Mouse (Mus musculus): ENCODE measurements at regions not wholly inside any gene's neighbourhood (a gene's known extent, or its start where the extent isn't known, plus 50 kb on each side); places are given as distances from the start of the nearest gene placed in this dataset.

- no peak for DNase-seq (ENCODE audit: low spot score)
- peak overlapping the region; percentile 64; the same call in 1 of the 2 replicates for H3K27ac ChIP-seq
- no peaks in the 10 kb centered on the region for H3K9me3 ChIP-seq (replicated peaks)
- no peaks in the 10 kb centered on the region for H3K36me3 ChIP-seq
- peaks cover 12% of the 10 kb centered on the region; the same call in 1 of the 2 replicates for H3K4me1 ChIP-seq
- no peaks in the 10 kb centered on the region for H3K27me3 ChIP-seq (ENCODE audit: low read depth, poor library complexity, severe bottlenecking)
- WGBS = 74% methylated on average over 7 of the region's 7 CpGs
- H3K4me3 ChIP-seq = no peak overlapping the region
These were observed 91.3 kb upstream of the Ddit4l start for GRCm38 (mm10) chr3:137529961-137530609.

GRCm38 (mm10) chr3:137541666-137542065 is 79.7 kb upstream of the Ddit4l start:
- Histone ChIP-seq H3K27ac (no peak overlapping the region), H3K4me3 (no peak overlapping the region), H3K9me3 (replicated peaks) (no peaks in the 10 kb centered on the region), H3K36me3 (no peaks in the 10 kb centered on the region), H3K4me1 (no peaks in the 10 kb centered on the region; the same call in none of the 2 replicates), H3K27me3 (ENCODE audit: low read depth, poor library complexity, severe bottlenecking) (0 out of 2 replicates have a peak, but pooled peaks cover under 1% of the 10 kb centered on the region)
- WGBS = 84% methylated on average over 3 of the region's 3 CpGs
- DNase-seq (ENCODE audit: low spot score) = no peak

- no peak for DNase-seq (ENCODE audit: low spot score)
- 0 out of 2 replicates have a peak, but pooled peaks cover 3% of the 10 kb centered on the region for H3K27me3 ChIP-seq (ENCODE audit: low read depth, poor library complexity, severe bottlenecking)
- 79% methylated on average over 1 of the region's 1 CpGs for WGBS
These were observed 79.1 kb upstream of the Ddit4l start for GRCm38 (mm10) chr3:137542343-137542742.

GRCm38 (mm10) chr3:137547414-137547877 is 74.0 kb upstream of the Ddit4l start:
- Histone ChIP-seq H3K4me3 (peak overlapping the region; percentile 42), H3K27ac (peak overlapping the region; percentile 64), H3K36me3 (no peaks in the 10 kb centered on the region), H3K27me3 (ENCODE audit: low read depth, poor library complexity, severe bottlenecking) (peaks cover 24% of the 10 kb centered on the region), H3K4me1 (peaks cover 16% of the 10 kb centered on the region), H3K9me3 (replicated peaks) (no peaks in the 10 kb centered on the region)
- DNase-seq (ENCODE audit: low spot score) = peak; percentile 66
- WGBS = 5% methylated on average over 12 of the region's 12 CpGs

More at GRCm38 (mm10) chr3:137542343-137542742, 79.1 kb upstream of the Ddit4l start:
- Histone ChIP-seq H3K27ac (no peak overlapping the region), H3K4me1 (peaks cover 4% of the 10 kb centered on the region), H3K36me3 (no peaks in the 10 kb centered on the region), H3K4me3 (no peak overlapping the region), H3K9me3 (replicated peaks) (no peaks in the 10 kb centered on the region)

GRCm38 (mm10) chr3:137547938-137548337 is 73.5 kb upstream of the Ddit4l start:
- H3K9me3 ChIP-seq (replicated peaks) = no peaks in the 10 kb centered on the region
- H3K27me3 ChIP-seq (ENCODE audit: low read depth, poor library complexity, severe bottlenecking) = peaks cover 24% of the 10 kb centered on the region
- DNase-seq (ENCODE audit: low spot score) = peak; percentile 52
- H3K27ac ChIP-seq = peak overlapping the region; percentile 64
- H3K4me1 ChIP-seq = peaks cover 16% of the 10 kb centered on the region
- peak overlapping the region; percentile 42 for H3K4me3 ChIP-seq
- H3K36me3 ChIP-seq = no peaks in the 10 kb centered on the region
- WGBS = 1% methylated on average over 6 of the region's 6 CpGs

- peaks cover 24% of the 10 kb centered on the region for H3K27me3 ChIP-seq (ENCODE audit: low read depth, poor library complexity, severe bottlenecking)
- H3K4me1 ChIP-seq = peaks cover 16% of the 10 kb centered on the region
- DNase-seq (ENCODE audit: low spot score) = no peak
- WGBS = 97% methylated on average over 4 of the region's 4 CpGs
- no peak overlapping the region for H3K4me3 ChIP-seq
- no peaks in the 10 kb centered on the region for H3K9me3 ChIP-seq (replicated peaks)
- H3K27ac ChIP-seq = no peak overlapping the region
- H3K36me3 ChIP-seq = no peaks in the 10 kb centered on the region
These were observed 70.7 kb upstream of the Ddit4l start for GRCm38 (mm10) chr3:137550708-137551107.

GRCm38 (mm10) chr3:137552472-137553336 is 68.7 kb upstream of the Ddit4l start:
- H3K9me3 ChIP-seq (replicated peaks) = no peaks in the 10 kb centered on the region
- no peaks in the 10 kb centered on the region for H3K36me3 ChIP-seq
- WGBS = 81% methylated on average over 12 of the region's 12 CpGs
- peaks cover 21% of the 10 kb centered on the region for H3K27me3 ChIP-seq (ENCODE audit: low read depth, poor library complexity, severe bottlenecking)
- H3K4me3 ChIP-seq = no peak overlapping the region
- no peak for DNase-seq (ENCODE audit: low spot score)
- peaks cover 9% of the 10 kb centered on the region for H3K4me1 ChIP-seq
- no peak overlapping the region for H3K27ac ChIP-seq

- Histone ChIP-seq H3K27me3 (ENCODE audit: low read depth, poor library complexity, severe bottlenecking) (0 out of 2 replicates have a peak, but pooled peaks cover 6% of the 10 kb centered on the region), H3K9me3 (replicated peaks) (no peaks in the 10 kb centered on the region), H3K27ac (no peak overlapping the region), H3K4me1 (peaks cover 23% of the 10 kb centered on the region), H3K36me3 (no peaks in the 10 kb centered on the region), H3K4me3 (no peak overlapping the region)
- 72% methylated on average over 6 of the region's 6 CpGs for WGBS
- DNase-seq (ENCODE audit: low spot score) = no peak
These were observed 60.5 kb upstream of the Ddit4l start for GRCm38 (mm10) chr3:137560851-137561449.

GRCm38 (mm10) chr3:137561986-137562385 is 59.4 kb upstream of the Ddit4l start:
- Histone ChIP-seq H3K36me3 (no peaks in the 10 kb centered on the region), H3K4me3 (no peak overlapping the region), H3K4me1 (peaks cover 23% of the 10 kb centered on the region), H3K27me3 (ENCODE audit: low read depth, poor library complexity, severe bottlenecking) (0 out of 2 replicates have a peak, but pooled peaks cover 6% of the 10 kb centered on the region), H3K27ac (no peak overlapping the region), H3K9me3 (replicated peaks) (no peaks in the 10 kb centered on the region)
- no peak for DNase-seq (ENCODE audit: low spot score)
- 85% methylated on average over 2 of the region's 2 CpGs for WGBS

GRCm38 (mm10) chr3:137563541-137564080 is 57.8 kb upstream of the Ddit4l start:
- 87% methylated on average over 6 of the region's 6 CpGs for WGBS

GRCm38 (mm10) chr3:137564282-137564681 is 57.1 kb upstream of the Ddit4l start:
- H3K36me3 ChIP-seq = no peaks in the 10 kb centered on the region
- no peaks in the 10 kb centered on the region for H3K9me3 ChIP-seq (replicated peaks)
- DNase-seq (ENCODE audit: low spot score) = no peak
- H3K4me1 ChIP-seq = peaks cover 23% of the 10 kb centered on the region
- H3K4me3 ChIP-seq = no peak overlapping the region
- 48% methylated on average over 5 of the region's 5 CpGs for WGBS
- 0 out of 2 replicates have a peak, but pooled peaks cover 6% of the 10 kb centered on the region for H3K27me3 ChIP-seq (ENCODE audit: low read depth, poor library complexity, severe bottlenecking)
- H3K27ac ChIP-seq = no peak overlapping the region

More at GRCm38 (mm10) chr3:137563541-137564080, 57.8 kb upstream of the Ddit4l start:
- Histone ChIP-seq H3K9me3 (replicated peaks) (no peaks in the 10 kb centered on the region), H3K4me1 (peaks cover 23% of the 10 kb centered on the region), H3K27ac (no peak overlapping the region), H3K27me3 (ENCODE audit: low read depth, poor library complexity, severe bottlenecking) (0 out of 2 replicates have a peak, but pooled peaks cover 6% of the 10 kb centered on the region), H3K4me3 (no peak overlapping the region), H3K36me3 (no peaks in the 10 kb centered on the region)
- DNase-seq (ENCODE audit: low spot score) = no peak

GRCm38 (mm10) chr3:137568580-137569313 is 52.7 kb upstream of the Ddit4l start:
- no peak overlapping the region for H3K4me3 ChIP-seq
- H3K4me1 ChIP-seq = peaks cover 9% of the 10 kb centered on the region
- no peak overlapping the region for H3K27ac ChIP-seq
- no peaks in the 10 kb centered on the region for H3K27me3 ChIP-seq (ENCODE audit: low read depth, poor library complexity, severe bottlenecking)
- no peaks in the 10 kb centered on the region for H3K36me3 ChIP-seq
- H3K9me3 ChIP-seq (replicated peaks) = no peaks in the 10 kb centered on the region
- DNase-seq (ENCODE audit: low spot score) = no peak
- 87% methylated on average over 2 of the region's 2 CpGs for WGBS

Measured in limb, embryonic 10.5 days (tissue).